Mouse (Mus musculus) myocyte (in vitro differentiated cells): ENCODE results near the gene Mbnl2.

Experiments used
- CEBPB ChIP-seq: IDR thresholded peaks from 2 replicates; pipeline ENCODE4 v1.6.1; 2011; ENCODE audit warnings: mild to moderate bottlenecking, moderate library complexity; ENCODE audit not compliant: poor library complexity, insufficient read depth, severe bottlenecking
- MAX ChIP-seq: IDR thresholded peaks from one replicate; pipeline ENCODE4 v1.6.1; 2011; ENCODE audit warnings: low read depth, mild to moderate bottlenecking, control low read depth
- MYOG ChIP-seq, 3 experiments: IDR thresholded peaks; one replicate each; pipeline ENCODE4 v1.6.1; 2011; ENCODE audit warnings: control low read depth in 2 of 3, low read depth in 2 of 3, mild to moderate bottlenecking in 2 of 3; ENCODE audit not compliant: insufficient read length in 2 of 3, control insufficient read depth in 1 of 3, insufficient read depth in 1 of 3
- POLR2A ChIP-seq: IDR thresholded peaks from one replicate; pipeline ENCODE4 v1.6.1; 2011; ENCODE audit warnings: low read depth, mild to moderate bottlenecking, control low read depth, moderate library complexity; ENCODE audit not compliant: insufficient read length
- POLR2AphosphoS2 ChIP-seq: IDR thresholded peaks from one replicate; pipeline ENCODE4 v1.6.1; 2011; ENCODE audit warnings: low read depth, control low read depth; ENCODE audit not compliant: insufficient read length
- USF1 ChIP-seq: IDR thresholded peaks from one replicate; pipeline ENCODE4 v1.6.1; 2011; ENCODE audit warnings: low read depth, mild to moderate bottlenecking, control low read depth, moderate library complexity

DNA sequence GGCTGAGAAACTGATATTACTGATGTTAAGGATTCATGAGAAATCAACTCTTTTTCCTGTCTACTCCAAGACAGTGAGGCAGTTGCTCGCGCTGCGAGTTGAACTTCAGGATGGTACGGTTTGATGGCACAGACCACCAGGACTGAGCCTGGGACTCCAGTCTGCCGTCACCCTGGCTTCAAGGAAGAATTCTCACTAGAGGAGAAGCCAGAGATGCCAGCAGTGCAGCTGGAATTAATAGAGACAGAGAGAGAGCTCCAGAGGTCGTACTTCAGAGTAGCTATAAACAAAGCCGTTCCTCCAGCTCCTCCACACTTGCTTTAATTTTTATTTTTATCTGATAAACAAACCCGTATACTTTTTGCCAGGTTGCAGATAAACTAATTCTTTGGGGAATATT lies 102.5 kb downstream of the Mbnl2 start:
- TF ChIP-seq POLR2A: no peak
- no peak for TF ChIP-seq MAX
- TF ChIP-seq MYOG (IDR thresholded peaks at IDR 0.05; ENCODE audit: control insufficient read depth in 1 of 3, insufficient read depth in 1 of 3, insufficient read length in 2 of 3, low read depth in 2 of 3): no peak
- no peak for TF ChIP-seq POLR2AphosphoS2
- TF ChIP-seq USF1: no peak
- no peak for TF ChIP-seq CEBPB
